Mouse (Mus musculus) central nervous system, embryonic 11.5 days (tissue): ENCODE data around the gene Nek1. TPM values are rescaled to one million over a fixed set of nuclear protein-coding genes. Genes with fewer than 3 reads are reported as not detected.

ENCODE experiments used
- polyA plus RNA-seq: library from polyadenylated mRNA; depleted of rRNA; stranded (reverse); fragments of >200 nt; gene quantifications from 2 replicates; pipeline ENCODE4 v1.2.3, GENCODE M21; 2012; rRNA removed

Nek1 gene
- 11.4 and 12.1 TPM in 2 replicates for polyA plus RNA-seq

GRCm38 (mm10) chr8:60992910-60993638, at the start of gene Nek1:
Gene Nek1, plus strand, starts transcription at chr8:60993195.

GRCm38 (mm10) chr8:60982701-60983687, 10.0 kb upstream of the Nek1 start, which contains the start of gene Clcn3:
Gene Clcn3, minus strand, starts transcription at chr8:60983300.

Other genes with a start within 250 kb of the Nek1 start
- 77.9 and 84.5 TPM in 2 replicates for gene Hpf1, start 102.8 kb upstream of the Nek1 start, polyA plus RNA-seq
- gene Clcn3, start 9.9 kb upstream of the Nek1 start, polyA plus RNA-seq = 24.7 and 24.9 TPM in 2 replicates
- gene Sh3rf1, start 230.7 kb downstream of the Nek1 start, polyA plus RNA-seq = 11.6 and 13.5 TPM in 2 replicates